Mouse (Mus musculus) testis, postnatal 14 days (tissue): Measurements from ENCODE around the gene Klrd1.
"Not testable (repeated sequence)": the region's sequence is repeated elsewhere in the genome, so short reads cannot be mapped to it uniquely, and the experiment has no call there.

ENCODE experiments used
- DNase-seq: peaks from one replicate; pipeline ENCODE4 v3.0.0; 2021; ENCODE audit warnings: low spot score

Klrd1 gene

GRCm38 (mm10) chr6:129591508-129591907 lies at the start of gene Klrd1:
Klrd1 (plus strand) TSS chr6:129591782.
- DNase-seq = no peak

DNA sequence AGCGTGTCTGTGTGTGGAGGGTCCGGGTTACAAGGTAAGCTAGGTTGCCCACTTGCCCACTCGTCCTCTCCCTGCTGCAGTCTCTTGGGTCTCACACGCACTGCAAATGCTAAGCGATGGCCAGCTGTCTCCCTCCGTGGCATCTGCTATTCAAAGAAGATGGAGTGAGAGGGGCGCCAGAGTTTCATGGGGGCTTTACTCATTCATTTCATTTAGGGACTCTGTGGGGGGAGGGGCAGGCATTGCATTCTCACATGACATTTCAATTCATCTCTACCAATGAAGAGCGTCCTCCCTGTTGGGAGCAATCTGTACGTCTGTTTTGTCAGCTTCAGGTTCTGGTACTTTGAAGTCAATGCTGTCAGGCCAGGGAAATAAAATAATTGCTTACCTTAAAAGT lies 49.7 kb upstream of the Klrd1 start:
- no peak for DNase-seq

DNA sequence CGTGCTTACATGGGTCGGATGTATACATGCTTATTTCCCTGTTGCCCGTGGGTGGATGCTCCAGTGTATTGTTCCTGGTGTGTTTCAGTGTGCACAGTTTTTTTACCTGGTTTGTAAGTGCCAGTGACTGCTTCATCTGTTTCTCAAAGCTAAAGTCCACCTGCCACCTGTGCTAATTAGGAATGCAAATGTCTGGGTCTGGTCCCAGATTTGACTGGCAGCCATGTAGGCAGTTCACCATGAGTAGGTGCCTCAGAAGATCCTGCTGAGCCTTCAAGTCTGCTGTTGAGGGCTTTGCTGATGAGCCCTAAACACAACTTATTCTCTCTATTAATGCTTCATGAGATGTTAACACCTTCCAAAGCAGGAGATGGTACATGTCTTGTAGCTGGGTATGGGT lies 49.0 kb upstream of the Klrd1 start:
- no peak for DNase-seq

- peak; percentile 23 for DNase-seq
Measured at GRCm38 (mm10) chr6:129543709-129544606, 47.6 kb upstream of the Klrd1 start.

DNA sequence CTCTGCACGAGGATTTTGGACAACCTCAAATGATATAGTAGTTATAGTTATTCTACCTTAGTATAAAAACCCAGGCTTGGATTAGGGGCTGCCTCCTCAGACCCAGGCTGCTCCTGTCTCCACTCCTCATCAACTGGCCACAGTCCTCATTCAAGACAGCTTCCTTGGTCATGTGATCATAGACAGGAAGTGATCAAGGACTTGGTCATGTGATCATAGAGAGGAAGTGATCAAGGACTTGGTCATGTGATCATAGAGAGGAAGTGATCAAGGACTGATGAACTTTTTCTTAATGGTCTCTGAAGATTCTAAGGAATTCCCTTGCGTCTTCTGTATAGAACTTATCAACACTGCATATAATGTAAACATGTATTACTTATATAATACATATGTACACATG lies 44.3 kb upstream of the Klrd1 start:
- DNase-seq = no peak

GRCm38 (mm10) chr6:129548009-129548408 lies 43.6 kb upstream of the Klrd1 start:
- no peak for DNase-seq

GRCm38 (mm10) chr6:129557298-129558023 lies 34.1 kb upstream of the Klrd1 start:
- no peak for DNase-seq

DNA sequence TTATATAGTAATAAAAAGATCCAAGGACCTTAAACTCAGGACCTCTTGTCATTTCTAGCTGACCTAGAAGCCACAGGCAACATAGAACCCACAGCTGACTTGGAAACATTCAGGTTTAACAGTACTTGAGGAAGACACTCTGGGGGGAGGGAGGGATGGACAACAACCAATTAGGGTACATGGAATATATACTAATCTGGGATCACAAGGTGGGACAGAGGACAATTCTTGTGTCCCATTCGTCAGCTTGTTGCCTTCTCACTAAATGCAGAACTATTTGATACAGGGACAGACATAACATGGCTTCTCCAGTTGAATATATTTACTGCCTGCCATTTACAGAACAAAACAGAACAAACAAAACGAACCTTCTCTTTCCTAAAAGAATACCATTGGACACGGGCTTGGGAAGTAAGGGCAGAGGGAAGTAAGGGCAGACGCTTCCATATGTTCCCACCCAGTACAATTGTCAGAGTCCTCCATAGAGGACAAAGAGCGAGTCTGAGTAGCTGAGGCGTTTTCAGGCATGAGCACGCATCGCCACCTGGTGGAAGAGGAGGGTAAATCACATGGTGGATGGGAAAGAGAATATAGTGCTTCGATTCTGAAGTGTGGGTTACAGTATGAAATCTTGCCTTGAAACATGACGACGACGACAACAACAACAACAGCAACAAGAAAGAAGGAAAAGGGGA lies 32.5 kb upstream of the Klrd1 start:
- peak; percentile 38 for DNase-seq

GRCm38 (mm10) chr6:129559641-129560027 lies 31.9 kb upstream of the Klrd1 start:
- DNase-seq = no peak

DNA sequence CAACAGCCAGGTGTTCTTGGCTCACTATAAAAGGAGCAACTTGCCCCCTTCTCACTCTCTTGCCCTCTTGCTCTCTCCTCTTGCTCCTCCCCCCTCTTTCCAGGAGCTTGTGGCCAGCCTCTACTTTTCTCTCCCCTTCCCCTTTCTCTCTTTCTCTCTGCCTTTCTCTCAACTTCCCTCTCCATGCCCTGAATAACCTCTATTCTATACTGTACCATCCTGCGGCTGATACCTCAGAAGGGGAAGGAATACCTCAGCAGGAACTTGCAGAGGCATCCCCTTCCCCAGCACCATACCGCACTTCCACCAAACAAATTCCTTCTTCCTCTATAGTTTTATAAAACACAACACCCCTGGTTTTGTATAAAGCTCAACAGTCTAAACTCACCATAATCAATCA lies 26.3 kb upstream of the Klrd1 start:
- DNase-seq = no peak

DNA sequence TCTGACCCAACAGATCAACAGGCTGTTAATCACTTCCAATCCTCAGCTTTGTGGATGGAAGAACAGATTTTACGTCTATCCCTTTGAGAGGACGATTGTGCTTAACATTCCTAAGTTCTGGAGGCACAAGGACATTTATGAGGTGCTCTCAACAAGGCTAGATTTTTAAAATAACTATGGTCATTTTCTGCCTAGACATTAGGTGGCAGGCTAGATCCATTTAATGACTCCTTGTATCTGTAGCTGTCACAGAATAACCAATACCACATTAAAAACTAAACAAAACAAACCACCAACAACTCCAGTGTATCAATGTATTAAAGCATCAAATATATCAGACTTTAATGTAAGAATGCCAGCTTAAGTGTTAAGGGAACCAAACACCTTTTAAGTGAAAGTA lies 16.3 kb upstream of the Klrd1 start:
- DNase-seq = no peak

GRCm38 (mm10) chr6:129577605-129578004 lies 14.0 kb upstream of the Klrd1 start, which contains the start of gene Klre1:
Klre1 (plus strand) TSS chr6:129577905.
- no peak for DNase-seq

GRCm38 (mm10) chr6:129581274-129581673 lies 10.3 kb upstream of the Klrd1 start:
- no peak for DNase-seq

- DNase-seq = no peak
Measured at GRCm38 (mm10) chr6:129581896-129582295, 9.7 kb upstream of the Klrd1 start.

DNA sequence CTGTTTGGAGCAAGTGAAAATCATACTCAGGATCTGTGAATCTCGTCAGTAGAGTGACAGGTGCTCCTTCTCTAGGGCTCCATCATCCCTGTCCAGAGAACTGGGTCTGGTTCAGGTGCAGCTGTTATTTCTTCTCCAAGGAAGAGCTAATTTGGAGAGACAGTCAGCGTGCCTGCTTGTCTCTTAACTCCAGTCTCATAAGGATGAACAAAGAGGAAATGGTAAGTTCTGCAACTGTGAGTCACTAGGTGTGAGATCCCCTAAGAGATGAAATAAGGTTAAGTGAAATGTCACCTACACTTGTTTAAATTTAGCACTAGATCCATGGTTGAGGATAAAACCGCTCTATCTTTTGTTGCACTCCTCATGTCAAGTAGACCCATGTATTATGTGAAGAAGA lies 8.6 kb upstream of the Klrd1 start:
- DNase-seq = no peak

GRCm38 (mm10) chr6:129608372-129608771 lies 16.8 kb downstream of the Klrd1 start:
- DNase-seq = no peak

GRCm38 (mm10) chr6:129623735-129624134 lies 32.2 kb downstream of the Klrd1 start, which contains the start of gene Klrk1:
Klrk1 (minus strand) TSS chr6:129623864.
- no peak for DNase-seq

DNA sequence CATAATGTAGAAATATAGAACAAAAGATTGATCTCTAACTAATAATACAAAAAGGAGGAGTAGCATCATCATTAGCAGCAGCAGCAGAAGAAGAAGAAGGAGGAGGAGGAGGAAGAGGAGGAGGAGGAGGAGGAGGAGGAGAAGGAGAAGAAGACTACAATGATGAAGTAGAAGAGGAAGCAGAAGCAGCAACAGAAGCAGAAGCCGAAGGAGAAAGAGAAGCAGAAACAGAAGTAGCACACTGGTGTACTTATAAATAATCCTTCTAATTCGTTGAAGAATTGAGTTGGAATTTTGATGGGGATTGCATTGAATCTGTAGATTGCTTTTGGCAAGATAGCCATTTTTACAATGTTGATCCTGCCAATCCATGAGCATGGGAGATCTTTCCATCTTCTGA lies 39.5 kb downstream of the Klrd1 start:
- DNase-seq = not testable (repeated sequence)

DNA sequence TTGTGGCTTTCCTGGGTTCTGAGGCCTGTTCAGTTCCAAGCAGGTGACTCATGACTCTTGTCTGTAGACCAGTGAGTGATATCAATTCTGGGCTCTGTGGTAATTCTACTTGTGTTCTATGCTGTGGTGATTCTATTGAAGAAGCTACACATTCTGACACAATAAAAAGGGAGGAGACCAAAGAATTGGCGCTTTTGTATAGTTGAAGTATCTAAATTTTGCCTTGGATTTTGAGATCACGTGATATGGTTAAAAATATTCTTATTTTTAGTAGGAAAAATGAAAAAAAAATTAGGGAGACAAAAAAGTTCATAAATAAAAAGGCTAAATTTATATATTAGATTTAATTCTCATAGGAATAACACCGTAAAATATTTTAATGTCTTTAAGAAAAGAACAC lies 51.7 kb downstream of the Klrd1 start, which contains the start of gene Klrc3:
Gene Klrc3, minus strand, starts transcription at position 101 of the 400 bp plus-strand sequence.
- not testable (repeated sequence) for DNase-seq

DNA sequence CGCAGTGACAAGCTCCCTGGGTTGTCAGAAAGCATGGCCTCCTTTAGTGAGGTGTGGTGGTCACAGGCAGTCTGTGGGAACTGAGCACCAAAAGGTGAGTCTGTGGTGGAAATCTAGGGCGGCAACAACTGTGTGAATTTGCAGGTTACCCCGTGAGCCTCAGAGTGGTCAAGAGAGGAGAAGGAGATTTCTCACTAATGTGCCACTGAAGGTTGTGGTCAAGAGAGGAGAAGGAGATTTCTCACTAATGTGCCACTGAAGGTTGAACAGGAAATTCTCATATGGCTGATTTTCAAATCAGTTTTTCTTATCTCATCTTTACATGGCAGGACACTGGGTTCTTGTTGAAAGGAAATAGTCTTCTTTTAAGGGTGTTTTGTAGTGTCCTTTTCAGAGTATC lies 52.5 kb downstream of the Klrd1 start:
- DNase-seq = not testable (repeated sequence)
